Mouse (Mus musculus) heart, adult 2 months (tissue): ENCODE results near the gene Kbtbd2.

Experiments used
- CTCF ChIP-seq: fragments of 200-600 bp; IDR thresholded peaks from 2 replicates; pipeline ENCODE4 v1.8.1; 2022; ENCODE audit warnings: antibody characterized with exemption, mild to moderate bottlenecking, moderate library complexity
- POLR2A ChIP-seq: fragments of 200-500 bp; IDR thresholded peaks from 2 replicates; pipeline ENCODE4 v1.6.1; 2011; ENCODE audit warnings: mild to moderate bottlenecking, low read depth, low read length, control low read depth; ENCODE audit not compliant: insufficient read depth

GRCm38 (mm10) chr6:56837621-56838020, 40.0 kb upstream of the Kbtbd2 start:
- TF ChIP-seq POLR2A = no peak
- TF ChIP-seq CTCF = no peak
